Mouse (Mus musculus) heart, adult 2 months (tissue): ENCODE measurements around the gene Mybpc2.

Experiments used
- CTCF ChIP-seq: fragments of 200-600 bp; IDR thresholded peaks from 2 replicates; pipeline ENCODE4 v1.8.1; 2022; ENCODE audit warnings: antibody characterized with exemption, mild to moderate bottlenecking, moderate library complexity
- POLR2A ChIP-seq: fragments of 200-500 bp; IDR thresholded peaks from 2 replicates; pipeline ENCODE4 v1.6.1; 2011; ENCODE audit warnings: mild to moderate bottlenecking, low read depth, low read length, control low read depth; ENCODE audit not compliant: insufficient read depth

- TF ChIP-seq POLR2A = no peak
- no peak for TF ChIP-seq CTCF
Measured at GRCm38 (mm10) chr7:44500046-44500445, 24.4 kb downstream of the Mybpc2 start.
